Mouse (Mus musculus) ES-Bruce4 (cell line): Measurements from ENCODE around the gene Gpbar1. TPM values are rescaled to one million over a fixed set of nuclear protein-coding genes. Genes with fewer than 3 reads are reported as not detected.
A peak's percentile ranks its signal among the peaks of the same experiment; 100 is the strongest.

Source experiments
- H3K27ac ChIP-seq: 2 replicates; pipeline ENCODE4 v1.5.1; 2012; ENCODE audit warnings: low read length, inconsistent platforms; ENCODE audit not compliant: insufficient read depth
- H3K27me3 ChIP-seq: 2 replicates; pipeline ENCODE4 v1.6.1; 2012; ENCODE audit warnings: mild to moderate bottlenecking, low read length, inconsistent platforms; ENCODE audit not compliant: control insufficient read depth, poor library complexity, insufficient read depth, severe bottlenecking
- H3K36me3 ChIP-seq: 2 replicates; pipeline ENCODE4 v1.6.1; 2012; ENCODE audit warnings: inconsistent platforms, mild to moderate bottlenecking, low read length, moderate library complexity; ENCODE audit not compliant: control insufficient read depth, poor library complexity, insufficient read depth, severe bottlenecking
- H3K4me1 ChIP-seq: one replicate; pipeline ENCODE4 v1.8.1; 2011; ENCODE audit warnings: low read length; ENCODE audit not compliant: control insufficient read depth, insufficient read depth
- H3K4me3 ChIP-seq: 2 replicates; pipeline ENCODE4 v1.5.1; 2011; ENCODE audit warnings: low read depth, mild to moderate bottlenecking, low read length
- H3K9ac ChIP-seq: 2 replicates; pipeline ENCODE4 v1.6.1; 2012; ENCODE audit warnings: low read depth, mild to moderate bottlenecking, inconsistent platforms; ENCODE audit not compliant: poor library complexity, severe bottlenecking
- H3K9me3 ChIP-seq: replicated peaks from 2 replicates; pipeline ENCODE4 v1.6.1; 2012; ENCODE audit warnings: mild to moderate bottlenecking, low read length, inconsistent platforms; ENCODE audit not compliant: control insufficient read depth, poor library complexity, insufficient read depth, severe bottlenecking
- CTCF ChIP-seq: IDR thresholded peaks from one replicate; pipeline ENCODE4 v1.8.1; 2011; ENCODE audit warnings: low read depth, low read length
- EP300 ChIP-seq: IDR thresholded peaks from 2 replicates; pipeline ENCODE4 v1.6.1; 2011; ENCODE audit warnings: low read depth, low read length; ENCODE audit not compliant: insufficient read depth
- POLR2A ChIP-seq: IDR thresholded peaks from one replicate; pipeline ENCODE4 v1.8.1; 2011; ENCODE audit warnings: low read length; ENCODE audit not compliant: insufficient read depth
- polyA plus RNA-seq: library from polyadenylated mRNA; stranded (reverse); fragments of >200 nt; gene quantifications from 2 replicates; pipeline ENCODE4 v1.2.4, GENCODE M21; 2011; ENCODE audit warnings: low read depth; ENCODE audit not compliant: missing spikeins, insufficient read depth, insufficient read length

The Gpbar1 gene
- polyA plus RNA-seq: not detected in 2 replicates

GRCm38 (mm10) chr1:74278538-74278937, at the start of gene Gpbar1:
Gene Gpbar1 (plus strand): TSS chr1:74278550.
- Histone ChIP-seq H3K9ac (no peak within 1 kb of the TSS), H3K4me1 (no peaks in the 10 kb centered on the region), H3K27me3 (no peaks in the 10 kb centered on the region), H3K9me3 (no peaks in the 10 kb centered on the region), H3K36me3 (peaks cover 7% of the 10 kb centered on the region; the same call in 1 of the 2 replicates), H3K4me3 (no peak within 1 kb of the TSS), H3K27ac (no peak within 1 kb of the TSS)
- TF ChIP-seq CTCF (no peak), EP300 (no peak), POLR2A (no peak)

DNA sequence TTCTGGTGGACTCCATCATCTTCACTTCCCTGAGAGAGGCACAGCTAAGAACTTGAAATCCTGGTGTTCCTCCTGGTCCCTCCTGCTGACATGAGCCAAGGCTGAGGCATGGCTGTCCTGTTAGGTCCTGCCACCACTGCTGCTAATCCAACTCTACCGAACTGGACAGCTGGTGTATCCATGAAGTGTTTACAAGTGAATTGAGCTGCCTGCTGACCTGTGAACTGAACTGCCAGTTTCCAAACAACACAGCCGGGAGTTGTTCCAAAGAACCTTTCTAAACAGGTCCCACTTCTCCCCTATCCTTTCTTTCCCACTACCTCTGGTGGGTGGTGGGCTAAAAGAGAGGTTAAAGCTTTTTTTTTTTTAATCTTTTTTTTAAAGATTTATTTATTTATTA, 48.4 kb upstream of the Gpbar1 start:
- Histone ChIP-seq H3K9ac (no peak overlapping the region), H3K27ac (no peak overlapping the region), H3K9me3 (no peaks in the 10 kb centered on the region), H3K27me3 (no peaks in the 10 kb centered on the region), H3K4me3 (no peak overlapping the region), H3K36me3 (no peaks in the 10 kb centered on the region), H3K4me1 (no peaks in the 10 kb centered on the region)
- TF ChIP-seq EP300: no peak
- TF ChIP-seq POLR2A: no peak
- no peak for TF ChIP-seq CTCF

DNA sequence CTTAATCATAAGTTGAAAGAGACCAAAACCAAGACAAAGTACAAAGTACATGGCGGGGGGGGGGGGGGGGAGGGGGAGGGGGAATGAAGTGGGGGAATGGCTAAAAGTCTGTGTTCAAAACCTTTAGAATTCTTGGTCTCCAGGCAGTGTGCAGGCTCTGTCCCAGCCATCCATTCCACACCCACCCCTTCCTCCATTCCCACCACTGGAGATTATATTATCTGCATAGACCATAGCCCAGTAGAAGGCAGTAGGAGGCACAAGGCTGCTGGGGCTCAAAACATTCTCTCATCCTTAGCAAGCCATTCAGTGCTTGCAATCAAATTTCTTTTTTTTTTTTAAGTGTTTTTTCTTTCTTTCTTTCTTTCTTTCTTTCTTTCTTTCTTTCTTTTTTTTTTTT, 47.4 kb upstream of the Gpbar1 start:
- no peak overlapping the region for H3K27ac ChIP-seq
- H3K9me3 ChIP-seq: no peaks in the 10 kb centered on the region
- TF ChIP-seq CTCF (no peak), POLR2A (no peak), EP300 (no peak)
- H3K9ac ChIP-seq: no peak overlapping the region
- no peaks in the 10 kb centered on the region for H3K36me3 ChIP-seq
- no peak overlapping the region for H3K4me3 ChIP-seq
- H3K27me3 ChIP-seq: no peaks in the 10 kb centered on the region
- peaks cover 1% of the 10 kb centered on the region for H3K4me1 ChIP-seq

DNA sequence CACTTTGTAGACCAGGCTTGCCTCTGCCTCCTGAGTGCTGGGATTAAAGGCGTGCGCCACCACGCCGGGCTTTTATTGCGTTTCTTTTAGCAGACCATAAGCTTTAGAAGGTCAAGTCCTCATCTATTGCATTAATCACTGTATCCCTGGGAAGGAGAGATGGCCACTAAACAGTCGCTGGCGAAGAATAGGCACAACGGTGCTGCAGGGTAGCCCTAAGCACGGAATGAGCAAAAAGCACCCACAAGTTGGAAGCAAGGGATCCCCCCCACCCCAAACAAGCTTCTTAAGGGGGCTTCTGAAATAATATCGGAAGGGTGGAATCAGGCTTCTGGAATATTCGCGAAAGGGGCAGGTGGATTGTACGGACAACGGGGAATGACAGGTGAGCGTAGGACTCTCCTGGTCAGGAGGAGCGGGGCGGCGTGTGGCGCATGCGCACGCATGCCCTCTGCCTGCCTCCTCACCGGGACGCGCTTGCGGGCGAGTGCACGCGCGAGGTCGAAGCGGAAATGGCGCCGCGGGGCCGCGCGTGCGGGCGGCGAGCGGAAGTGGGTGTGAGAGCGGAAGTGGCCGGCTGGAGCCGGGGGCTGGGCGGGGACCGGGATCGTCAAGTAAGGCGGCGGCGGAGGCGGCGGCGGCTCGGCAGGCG, 42.3 kb upstream of the Gpbar1 start, which contains the start of gene Arpc2:
Arpc2 (plus strand) TSS at position 147 of the 652 bp plus-strand sequence.
- H3K36me3 ChIP-seq: no peaks in the 10 kb centered on the region
- TF ChIP-seq EP300 (0 out of 2 replicates have a peak, but pooled peaks have one; percentile 21), POLR2A (peak; percentile 86), CTCF (no peak)
- H3K27me3 ChIP-seq: no peaks in the 10 kb centered on the region
- H3K9ac ChIP-seq: peak within 1 kb of the TSS; percentile 91
- no peaks in the 10 kb centered on the region for H3K9me3 ChIP-seq
- peaks cover 3% of the 10 kb centered on the region for H3K4me1 ChIP-seq
- peak within 1 kb of the TSS; percentile 6; the same call in 1 of the 2 replicates for H3K27ac ChIP-seq
- H3K4me3 ChIP-seq: peak within 1 kb of the TSS; percentile 83

GRCm38 (mm10) chr1:74236590-74237317, 41.6 kb upstream of the Gpbar1 start:
- peak overlapping the region; percentile 6; the same call in 1 of the 2 replicates for H3K27ac ChIP-seq
- peak overlapping the region; percentile 91 for H3K9ac ChIP-seq
- peaks cover 3% of the 10 kb centered on the region for H3K4me1 ChIP-seq
- H3K9me3 ChIP-seq: no peaks in the 10 kb centered on the region
- H3K36me3 ChIP-seq: no peaks in the 10 kb centered on the region
- H3K4me3 ChIP-seq: peak overlapping the region; percentile 83
- H3K27me3 ChIP-seq: no peaks in the 10 kb centered on the region
- TF ChIP-seq POLR2A (no peak), CTCF (no peak), EP300 (no peak)

DNA sequence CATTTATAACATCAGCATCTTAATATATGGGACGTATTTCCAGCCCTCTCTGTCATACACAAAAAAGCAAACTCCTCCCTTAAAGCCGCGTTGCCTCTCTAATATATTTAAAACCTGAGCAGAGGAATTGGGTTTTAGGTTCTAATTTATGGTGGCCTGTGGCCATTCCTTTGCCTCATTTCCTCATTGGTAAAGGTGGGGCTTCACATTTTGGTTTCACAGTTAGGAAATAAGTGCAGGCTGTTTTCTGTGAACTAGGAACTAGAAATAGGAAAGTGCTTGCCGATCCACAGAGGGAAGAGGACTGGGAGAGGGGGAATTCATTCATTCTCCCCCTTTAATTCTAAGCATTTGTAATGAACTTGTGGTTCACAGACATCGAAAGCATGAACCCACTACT, 40.7 kb upstream of the Gpbar1 start:
- TF ChIP-seq CTCF: no peak
- TF ChIP-seq POLR2A: no peak
- no peak for TF ChIP-seq EP300
- no peaks in the 10 kb centered on the region for H3K27me3 ChIP-seq
- H3K27ac ChIP-seq: no peak overlapping the region
- peak overlapping the region; percentile 91 for H3K9ac ChIP-seq
- no peaks in the 10 kb centered on the region for H3K36me3 ChIP-seq
- H3K4me1 ChIP-seq: peaks cover 3% of the 10 kb centered on the region
- no peak overlapping the region for H3K4me3 ChIP-seq
- H3K9me3 ChIP-seq: no peaks in the 10 kb centered on the region
